Mouse (Mus musculus): ENCODE data around the gene Cldn9. TPM values are rescaled to one million over a fixed set of nuclear protein-coding genes. Genes with fewer than 3 reads are reported as not detected.

Gene Cldn9
- polyA plus RNA-seq (2012): not detected in 2 replicates

DNA sequence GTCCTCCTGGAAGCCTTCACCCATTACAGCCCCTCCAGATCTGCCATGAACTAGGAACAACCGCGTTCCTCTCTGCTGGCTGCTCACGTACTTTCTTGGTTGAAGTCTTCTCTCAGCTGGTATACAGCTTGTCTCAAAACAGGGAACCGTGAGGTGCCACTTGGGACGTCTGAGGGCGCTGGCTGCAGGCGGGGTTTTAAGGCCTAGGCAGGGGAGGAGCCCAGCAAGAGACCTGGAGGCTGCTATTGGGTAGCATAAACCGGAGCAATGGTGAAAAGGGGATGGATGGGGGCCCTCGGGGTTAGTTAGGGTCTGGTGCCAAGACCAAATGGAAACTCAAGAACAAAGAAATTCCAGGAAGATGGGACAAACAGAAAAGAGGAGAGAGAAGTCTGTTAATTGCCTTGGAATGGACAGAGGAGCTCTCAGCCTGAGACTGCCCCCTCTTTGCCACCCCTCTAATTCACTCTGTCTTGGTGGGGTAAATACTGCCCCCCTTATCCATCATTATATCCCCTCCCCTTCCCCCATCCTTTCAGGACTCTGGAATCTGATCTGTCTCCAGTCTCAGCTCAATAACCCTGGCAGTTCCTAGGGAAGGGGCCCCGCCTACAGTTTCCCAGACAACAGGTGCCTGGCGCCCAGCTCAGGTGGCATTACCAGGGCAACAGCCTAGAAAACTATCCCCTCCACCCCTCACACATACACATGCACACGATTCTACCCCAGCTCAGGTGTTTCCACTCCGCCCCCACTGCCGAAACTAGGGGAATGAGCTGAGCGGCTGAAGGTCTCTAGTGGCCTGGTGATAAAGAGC is at the start of gene Cldn9:
Gene Cldn9, minus strand, starts transcription at position 171 of the 817 bp plus-strand sequence.

DNA sequence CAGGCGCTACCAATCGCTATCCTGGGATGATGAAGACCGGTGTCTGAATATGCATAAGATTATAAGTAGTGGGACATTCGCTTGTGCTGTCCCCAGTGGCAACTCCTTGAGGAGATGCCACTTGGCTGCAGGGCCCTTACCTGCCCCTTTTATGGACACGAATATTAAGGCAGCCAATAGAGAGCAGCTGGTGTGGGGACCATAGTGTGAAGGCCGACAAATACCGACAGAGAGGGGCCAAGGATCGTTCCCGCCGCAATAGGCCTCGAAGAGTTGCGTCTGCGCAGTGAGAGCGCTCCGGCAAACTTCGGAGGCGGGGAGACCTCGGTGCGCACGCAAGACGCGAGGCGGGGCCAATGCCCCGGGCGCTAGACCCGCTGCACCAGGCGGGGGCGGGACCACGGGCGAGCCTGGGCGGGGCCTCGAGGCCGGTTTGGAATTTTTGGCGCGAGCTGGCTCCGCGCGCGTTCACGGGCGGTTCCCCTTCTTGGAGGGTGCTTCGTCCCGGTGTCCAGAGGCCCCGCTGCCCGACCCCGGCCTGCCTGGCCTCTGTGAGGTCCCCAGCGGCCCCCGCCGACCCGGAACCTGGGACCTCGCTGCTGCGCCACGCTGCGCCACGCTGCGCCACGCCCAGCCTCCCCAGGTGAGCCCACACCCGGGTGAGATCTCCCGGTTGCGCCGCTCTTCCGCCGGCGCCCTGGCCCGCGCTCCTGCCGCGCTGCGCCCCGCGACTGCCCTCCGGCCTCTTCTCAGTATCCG is 42.4 kb upstream of the Cldn9 start, which contains the start of gene Pkmyt1:
Gene Pkmyt1, plus strand, starts transcription at position 338 of the 759 bp plus-strand sequence.

DNA sequence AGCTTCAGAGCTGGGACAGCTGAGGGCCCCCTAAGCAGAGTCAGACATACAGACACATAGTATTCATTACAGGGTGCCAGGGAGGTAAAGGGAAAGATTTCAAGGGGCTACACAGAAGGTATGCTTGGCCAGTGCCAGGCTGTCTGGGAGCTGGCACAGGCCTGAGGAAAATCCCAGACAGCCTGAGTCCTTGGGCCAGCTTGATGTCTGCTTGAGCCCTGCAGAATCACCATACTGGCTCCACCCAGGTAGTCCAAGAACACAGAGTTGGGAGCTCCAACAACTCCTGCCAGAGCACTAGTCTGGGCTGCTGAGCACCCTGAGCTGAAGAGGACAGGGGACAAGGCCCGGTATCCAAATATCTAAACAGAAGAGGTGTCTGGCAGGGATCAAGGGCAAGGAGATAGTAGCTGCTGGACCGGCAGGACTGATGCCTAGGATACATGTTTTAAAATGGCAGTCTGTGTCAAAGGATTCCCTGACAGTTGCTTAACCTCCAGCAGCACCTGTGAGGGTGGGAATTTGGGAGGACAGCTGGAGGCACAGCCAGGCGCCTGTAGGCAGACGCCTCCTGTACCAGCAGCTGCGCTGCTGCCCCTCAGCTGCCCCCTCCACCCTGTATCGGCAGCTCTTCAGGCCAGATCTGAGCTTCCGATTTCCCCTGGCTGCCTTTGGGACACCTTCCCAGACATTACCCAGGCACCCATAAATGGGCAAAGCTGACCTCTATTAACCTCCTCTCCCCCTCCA is 38.7 kb upstream of the Cldn9 start, which contains the start of gene 1520401A03Rik:
Gene 1520401A03Rik, minus strand, starts transcription at position 408 of the 750 bp plus-strand sequence.

DNA sequence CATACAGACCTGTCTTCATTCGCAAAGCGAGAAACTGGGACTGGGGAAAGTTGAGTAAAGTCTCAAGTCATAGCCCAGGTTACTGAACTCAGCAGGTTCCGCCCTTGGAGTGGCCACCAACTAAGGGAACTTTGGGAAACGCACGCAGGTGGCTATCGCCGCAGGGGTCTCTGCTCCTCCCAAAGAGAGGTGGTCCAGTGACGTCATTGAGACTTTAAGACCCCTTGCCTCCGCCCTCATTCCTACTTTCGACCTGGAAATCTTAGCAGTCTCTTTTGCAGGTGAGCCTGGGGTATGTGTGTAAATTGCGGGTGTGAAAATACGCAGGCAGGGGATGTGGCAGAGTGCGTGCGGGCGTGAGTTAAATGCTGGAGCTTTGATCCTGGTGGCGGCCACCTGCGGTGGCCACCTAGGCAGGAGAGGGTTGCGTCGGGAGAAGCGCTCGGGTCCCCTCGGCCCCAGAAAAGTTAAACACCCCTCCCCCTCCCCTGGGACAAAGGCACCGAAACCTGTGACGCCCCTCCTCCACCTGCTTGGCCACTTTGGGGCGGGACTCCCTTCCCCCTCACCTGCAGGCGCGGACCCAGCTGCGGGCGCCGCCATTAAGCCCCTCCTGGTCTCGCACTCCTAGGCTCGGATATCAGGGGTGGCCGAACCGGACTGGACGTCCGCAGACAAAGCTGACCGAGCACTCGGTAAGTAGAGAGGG is 4.5 kb downstream of the Cldn9 start, which contains the start of gene Cldn6:
Gene Cldn6, plus strand, starts transcription at position 123 of the 709 bp plus-strand sequence.

DNA sequence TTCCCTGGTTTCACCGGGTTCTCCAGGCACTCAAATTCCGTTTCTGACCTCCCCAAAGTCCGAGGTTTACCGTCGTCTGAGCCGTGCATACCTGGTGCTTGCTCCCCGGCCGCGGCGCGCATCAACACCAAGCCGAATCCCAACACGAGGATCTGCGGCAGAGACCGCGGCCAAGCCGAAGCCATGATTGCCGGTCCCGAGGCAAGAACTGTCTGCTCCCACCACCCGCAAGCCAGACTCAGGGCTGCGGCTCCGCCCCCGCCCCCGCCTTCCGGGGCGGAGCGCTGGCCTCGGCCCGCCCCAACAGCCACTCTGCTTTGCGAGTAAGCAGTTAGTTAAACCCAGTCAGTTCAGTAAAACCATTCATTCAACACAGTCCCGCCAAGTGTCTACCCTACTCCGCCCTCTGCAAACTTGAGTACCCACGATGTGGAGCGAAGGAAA is 6.6 kb downstream of the Cldn9 start, which contains the start of gene Tnfrsf12a:
Gene Tnfrsf12a, minus strand, starts transcription at position 233 of the 444 bp plus-strand sequence.

DNA sequence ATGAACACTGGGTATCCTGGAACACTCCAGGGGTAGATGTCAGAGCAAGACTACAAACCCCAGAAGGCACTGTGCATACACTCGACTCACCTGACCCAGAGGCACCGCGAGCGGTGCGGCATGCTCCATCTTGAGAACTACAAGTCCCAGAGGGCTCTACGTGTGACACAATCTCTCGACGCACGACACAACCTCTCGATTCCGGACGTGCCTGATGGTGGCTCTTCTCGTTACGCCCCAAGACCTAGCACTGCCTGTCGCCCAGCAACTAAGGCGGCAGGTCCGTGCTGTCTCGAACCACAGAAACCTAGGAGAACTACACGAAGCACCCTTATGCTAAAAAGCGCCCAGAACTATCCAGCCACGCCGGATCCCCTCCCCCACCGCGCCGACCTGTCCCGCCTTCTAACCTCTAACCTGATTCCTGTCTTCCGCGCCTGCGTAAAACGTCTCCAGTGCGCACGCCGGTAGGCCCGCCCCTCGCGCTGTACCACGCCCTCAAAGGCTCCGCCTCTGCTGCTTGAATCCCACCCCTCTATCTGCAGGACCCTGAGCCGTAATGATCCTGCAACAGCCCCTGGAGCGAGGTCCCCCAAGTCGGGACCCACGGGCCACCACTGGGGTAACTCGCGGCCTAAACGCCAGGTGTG is 10.3 kb downstream of the Cldn9 start, which contains the start of the genes Hcfc1r1 and Thoc6:
Gene Hcfc1r1, plus strand, starts transcription at position 173 of the 650 bp plus-strand sequence.
Gene Thoc6, minus strand, starts transcription at position 459 of the 650 bp plus-strand sequence.

DNA sequence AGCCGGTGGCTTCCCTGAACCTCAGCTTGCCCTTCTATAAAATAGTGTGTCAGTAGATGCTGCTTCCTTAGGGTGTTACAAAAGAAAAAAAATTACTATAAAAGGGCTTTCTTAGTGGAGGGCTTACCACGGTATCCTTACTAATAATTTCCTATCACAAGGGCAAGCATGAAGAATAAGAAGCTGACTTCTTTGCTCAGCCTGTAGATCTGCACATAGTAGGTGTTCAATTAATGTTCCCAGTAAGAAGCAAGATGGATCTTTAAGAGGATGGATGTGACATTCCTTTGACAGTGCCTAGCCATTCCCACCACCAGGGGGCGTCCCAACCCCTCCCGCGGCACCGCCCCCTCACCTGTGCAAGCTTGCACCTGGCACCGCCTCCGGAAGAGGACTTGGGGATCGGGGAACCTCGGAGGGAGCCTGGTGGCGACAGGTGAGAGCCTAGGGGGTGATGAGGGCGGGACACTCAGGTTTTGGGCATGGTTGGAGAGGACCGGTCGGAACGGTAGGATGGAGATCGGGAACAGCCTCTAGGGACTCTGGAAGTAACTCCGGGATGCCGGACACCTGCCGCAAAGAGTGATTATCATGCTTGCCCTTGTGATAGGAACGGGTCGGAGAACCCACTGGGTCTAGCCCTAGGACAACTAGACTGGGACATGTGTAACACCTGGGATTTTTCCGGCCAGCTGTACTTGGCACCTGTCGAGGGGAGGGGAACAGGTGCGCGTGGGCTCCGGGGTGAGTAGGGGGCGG is 23.5 kb downstream of the Cldn9 start, which contains the start of gene Bicdl2:
Gene Bicdl2, plus strand, starts transcription at position 390 of the 759 bp plus-strand sequence.

DNA sequence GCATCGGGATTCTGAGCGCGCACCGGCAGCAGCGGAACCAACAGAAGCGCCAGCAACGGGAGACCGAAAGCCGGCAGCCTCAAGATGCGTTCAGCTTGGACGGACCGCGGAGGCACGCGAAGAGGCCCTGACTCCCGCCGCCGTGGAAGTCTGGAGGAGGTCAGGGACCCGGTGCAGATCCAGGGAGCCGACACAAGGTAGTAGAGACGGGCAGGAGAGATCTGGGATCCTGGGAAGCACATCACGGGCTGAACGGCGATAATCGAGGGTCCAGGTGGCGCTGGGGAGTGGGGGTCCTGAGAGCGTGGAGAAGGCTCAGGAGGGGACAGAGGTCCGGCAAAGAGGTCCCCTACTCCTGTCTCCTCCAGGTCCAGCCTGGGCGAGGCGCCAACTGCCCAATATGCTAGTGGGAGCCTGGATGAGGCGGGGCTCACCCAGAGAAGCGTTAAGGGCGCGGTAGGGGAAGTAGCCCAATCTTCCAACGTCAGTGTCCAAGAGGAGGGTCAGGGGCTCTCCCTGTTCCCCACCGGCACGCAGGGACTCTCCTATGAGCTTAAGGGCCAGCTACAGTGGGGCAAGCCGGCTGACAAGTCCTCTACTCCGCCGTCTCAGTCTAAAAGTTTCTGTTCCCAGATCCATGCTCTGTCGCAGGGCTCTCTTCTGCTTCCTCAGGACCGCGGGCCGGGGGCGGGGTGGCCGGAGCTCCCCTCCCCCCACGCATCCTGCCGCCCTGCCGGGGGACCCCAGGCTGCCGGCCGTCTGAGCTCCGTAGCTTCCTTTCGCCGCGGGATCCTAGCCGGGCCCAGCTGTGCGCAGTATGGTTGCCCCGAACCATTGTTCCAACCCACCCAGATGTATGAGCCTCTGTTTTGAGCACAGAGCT is 39.0 kb downstream of the Cldn9 start, which contains the start of gene Mmp25:
Gene Mmp25, minus strand, starts transcription at position 665 of the 883 bp plus-strand sequence.

Other genes with a start within 250 kb of the Cldn9 start
- not detected in 2 replicates for gene Vmn2r117, start 204.3 kb downstream of the Cldn9 start, polyA plus RNA-seq (2012)
- gene Zfp213, start 119.8 kb downstream of the Cldn9 start, polyA plus RNA-seq (2012): 14.9 and 16.4 TPM in 2 replicates
- 0.21 and 0.53 TPM in 2 replicates for gene Zfp13, start 84.5 kb downstream of the Cldn9 start, polyA plus RNA-seq (2012)
- 0.04 TPM in 1 of 2 replicates, not detected in the other for gene Zscan10, start 83.2 kb downstream of the Cldn9 start, polyA plus RNA-seq (2012)
- gene Mmp25, start 38.7 kb downstream of the Cldn9 start, polyA plus RNA-seq (2012): 3.6 and 6.2 TPM in 2 replicates
- gene Bicdl2, start 23.5 kb downstream of the Cldn9 start, polyA plus RNA-seq (2012): 0.12 TPM in 1 of 2 replicates, not detected in the other
- 198 and 201 TPM in 2 replicates for gene Hcfc1r1, start 10.4 kb downstream of the Cldn9 start, polyA plus RNA-seq (2012)
- 85.4 and 101 TPM in 2 replicates for gene Thoc6, start 10.1 kb downstream of the Cldn9 start, polyA plus RNA-seq (2012)
- 59.9 and 90.1 TPM in 2 replicates for gene Tnfrsf12a, start 6.6 kb downstream of the Cldn9 start, polyA plus RNA-seq (2012)
- not detected in 2 replicates for gene Cldn6, start 4.8 kb downstream of the Cldn9 start, polyA plus RNA-seq (2012)
- 0.04 TPM in 1 of 2 replicates, not detected in the other for gene 1520401A03Rik, start 38.8 kb upstream of the Cldn9 start, polyA plus RNA-seq (2012)
- gene Pkmyt1, start 42.3 kb upstream of the Cldn9 start, polyA plus RNA-seq (2012): 234 and 248 TPM in 2 replicates
- gene Paqr4, start 56.8 kb upstream of the Cldn9 start, polyA plus RNA-seq (2012): 6.6 and 11.9 TPM in 2 replicates
- 0.10 and 0.19 TPM in 2 replicates for gene Kremen2, start 61.8 kb upstream of the Cldn9 start, polyA plus RNA-seq (2012)
- gene Flywch1, start 87.6 kb upstream of the Cldn9 start, polyA plus RNA-seq (2012): 48.3 and 66.6 TPM in 2 replicates
- gene Flywch2, start 102.1 kb upstream of the Cldn9 start, polyA plus RNA-seq (2012): 13.9 and 18.9 TPM in 2 replicates
- gene Srrm2, start 106.5 kb upstream of the Cldn9 start, polyA plus RNA-seq (2012): 226 and 408 TPM in 2 replicates
- gene Elob, start 145.1 kb upstream of the Cldn9 start, polyA plus RNA-seq (2012): 607 and 611 TPM in 2 replicates
- not detected in 2 replicates for gene Prss33, start 152.0 kb upstream of the Cldn9 start, polyA plus RNA-seq (2012)
- gene Prss32, start 159.8 kb upstream of the Cldn9 start, polyA plus RNA-seq (2012): not detected in 2 replicates
- gene Prss41, start 160.1 kb upstream of the Cldn9 start, polyA plus RNA-seq (2012): not detected in 2 replicates
- gene Prss21, start 184.0 kb upstream of the Cldn9 start, polyA plus RNA-seq (2012): not detected in 2 replicates
- gene Dcpp1, start 196.8 kb upstream of the Cldn9 start, polyA plus RNA-seq (2012): not detected in 2 replicates
- gene Dcpp2, start 196.9 kb upstream of the Cldn9 start, polyA plus RNA-seq (2012): not detected in 2 replicates
- not detected in 2 replicates for gene Dcpp3, start 233.4 kb upstream of the Cldn9 start, polyA plus RNA-seq (2012)

Measured in megakaryocyte-erythroid progenitor cell, adult 5 weeks (primary cell).